Mouse (Mus musculus): ENCODE data around the gene Sema5b.
"Not testable (repeated sequence)": the region's sequence is repeated elsewhere in the genome, so short reads cannot be mapped to it uniquely, and the experiment has no call there.

DNA sequence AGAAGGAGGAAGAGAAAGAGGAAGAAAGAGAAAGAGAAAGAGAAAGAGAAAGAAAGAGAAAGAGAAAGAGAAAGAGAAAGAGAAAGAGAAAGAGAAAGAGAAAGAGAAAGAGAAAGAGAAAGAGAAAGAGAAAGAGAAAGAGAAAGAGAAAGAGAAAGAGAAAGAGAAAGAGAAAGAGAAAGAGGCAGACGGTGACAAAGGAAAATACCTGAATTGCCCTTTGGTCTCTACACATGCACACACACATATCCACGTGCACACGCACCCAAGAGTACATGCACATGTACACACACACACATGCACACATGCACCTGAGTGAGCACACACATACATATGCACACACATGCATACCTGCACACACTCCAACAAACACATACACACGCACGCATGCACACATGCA lies 24.7 kb downstream of the Sema5b start:
- not testable (repeated sequence) for TF ChIP-seq MAFK (IDR thresholded peaks at IDR 0.05; ENCODE audit: borderline replicate concordance, low read depth, low read length); CTCF (IDR thresholded peaks at IDR 0.05 in 2 of 3, conservative IDR thresholded peaks at IDR 0.05 in 1 of 3; ENCODE audit: control insufficient read depth in 1 of 3, insufficient read depth in 1 of 3, low read depth in 2 of 3, low read length in 3 of 3, poor library complexity in 1 of 3, severe bottlenecking in 1 of 3); EP300 (IDR thresholded peaks at IDR 0.05; ENCODE audit: low read depth in 1 of 2, low read length in 2 of 2); GATA1 (IDR thresholded peaks at IDR 0.05; ENCODE audit: low read depth, low read length); POLR2A (IDR thresholded peaks at IDR 0.05; ENCODE audit: control insufficient read depth in 1 of 2, insufficient read depth in 1 of 2, low read depth in 1 of 2, low read length in 2 of 2, poor library complexity in 1 of 2)
